Comparison of ENCODE assay signal across 9 mouse cellular contexts in the genomic region with DNA sequence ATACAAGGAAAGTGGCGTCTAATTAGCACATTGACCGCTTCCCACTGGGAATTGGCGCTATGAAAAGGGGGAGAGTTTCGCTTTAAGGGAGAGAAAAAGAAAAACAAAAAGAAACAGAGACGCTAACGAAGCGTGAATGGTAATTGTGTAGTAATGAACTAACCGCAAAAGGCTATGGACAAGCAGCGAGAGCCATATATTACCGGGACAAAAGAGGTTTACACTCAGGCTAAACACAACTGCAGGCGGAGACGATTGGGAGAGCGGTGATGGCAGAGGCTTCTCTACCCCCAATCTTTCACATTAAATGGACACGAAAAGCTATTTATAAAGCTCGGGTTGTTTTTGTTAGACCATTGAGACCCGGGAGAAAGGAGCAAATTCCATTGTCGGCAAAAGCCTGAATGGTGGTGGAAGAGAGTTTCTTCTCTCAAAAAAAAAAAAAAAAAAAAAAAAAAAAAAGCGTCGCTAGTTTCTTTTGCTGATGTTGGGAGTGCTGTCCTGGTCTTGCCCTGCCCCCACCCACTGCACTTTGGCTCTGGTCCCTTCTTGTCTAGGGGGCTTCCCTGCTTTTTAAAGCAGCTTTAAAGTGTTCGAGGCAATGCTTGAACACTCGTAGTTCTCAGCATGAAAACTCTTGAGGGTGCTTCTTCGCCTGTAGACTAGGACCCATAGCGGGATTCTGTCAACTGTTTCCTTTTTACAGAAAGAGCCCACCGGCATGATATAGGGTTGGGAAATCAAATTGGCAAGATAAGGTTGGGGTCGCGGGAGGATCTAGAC. TPM values are rescaled to one million over a fixed set of nuclear protein-coding genes. Genes with fewer than 3 reads are reported as not detected.
A peak's percentile ranks its signal among the peaks of the same experiment; 100 is the strongest.
DNase-seq lines count a peak whose midpoint lies in the region; ATAC-seq and TF ChIP-seq lines count a peak whose summit lies in the region.
"Had no signal": no experiment of that assay in that cellular context is flagged by ENCODE, and none has a peak within 500 bp of the region (broad histone marks: within the 10 kb centered on the region; RNA-seq: fewer than 3 reads in every experiment).

No protein-coding gene starts in this region.

- H3K4me2 ChIP-seq in limb, embryonic 14.5 days (replicated peaks; ENCODE audit: low read depth, low read length, severe bottlenecking) = peak overlapping the region; percentile 48; the same call in 1 of the 2 replicates

- H3K9me3 ChIP-seq in forebrain, embryonic 10.5 days = no peaks in the 10 kb centered on the region
- no peaks in the 10 kb centered on the region for H3K9me3 ChIP-seq in limb, embryonic 14.5 days (ENCODE audit: control insufficient read depth, low read length)

- DNase-seq in lung, adult 2 months = no peak
- no peak for DNase-seq in lung, postnatal 14 days
- DNase-seq in forebrain, embryonic 10.5 days (ENCODE audit: extremely low spot score, low spot score) = peak; percentile 58
- DNase-seq in limb, embryonic 14.5 days (ENCODE audit: low spot score) = no peak
- DNase-seq in retina, postnatal 1 day = peak; percentile 79
- no peak for DNase-seq in urinary bladder, adult 18-20 months (ENCODE audit: low spot score in 2 of 2)
- no peak for DNase-seq in cerebellum, postnatal 36 days

- H3K27me3 ChIP-seq in forebrain, embryonic 10.5 days (ENCODE audit: poor library complexity, severe bottlenecking) = peaks cover 100% of the 10 kb centered on the region
- peaks cover 93% of the 10 kb centered on the region for H3K27me3 ChIP-seq in limb, embryonic 14.5 days (ENCODE audit: control insufficient read depth, insufficient read depth, low read length)

- no peak for ATAC-seq in limb, embryonic 14.5 days (ENCODE audit: low FRiP score, low read depth)
- no peak for ATAC-seq in monocyte, adult 5-6 weeks (replicated peaks; ENCODE audit: insufficient number of reproducible peaks, low FRiP score, low TSS enrichment, poor library complexity, severe bottlenecking)

- H3K4me3 ChIP-seq in lung, adult 2 months (replicated peaks; ENCODE audit: extremely low read depth, low read depth, low read length) = peak overlapping the region; percentile 3
- H3K4me3 ChIP-seq in forebrain, embryonic 10.5 days = peak overlapping the region; percentile 48
- H3K4me3 ChIP-seq in limb, embryonic 14.5 days (replicated peaks; ENCODE audit: low read length) = peak overlapping the region; percentile 34

- peaks cover 11% of the 10 kb centered on the region for H3K4me1 ChIP-seq in lung, adult 2 months (ENCODE audit: control insufficient read depth, insufficient read depth, low read length)
- H3K4me1 ChIP-seq in forebrain, embryonic 10.5 days = peaks cover 77% of the 10 kb centered on the region
- 0 out of 2 replicates have a peak, but pooled peaks cover 9% of the 10 kb centered on the region for H3K4me1 ChIP-seq in limb, embryonic 14.5 days (ENCODE audit: control insufficient read depth, insufficient read depth, low read length)

- H3K27ac ChIP-seq in forebrain, embryonic 10.5 days = peak overlapping the region; percentile 79; the same call in 1 of the 2 replicates
- no peak overlapping the region for H3K27ac ChIP-seq in limb, embryonic 14.5 days (replicated peaks; ENCODE audit: low read depth, low read length)

- no peak for TF ChIP-seq CTCF in lung, adult 2 months (IDR thresholded peaks at IDR 0.05; ENCODE audit: insufficient read depth, low read length)

- TF ChIP-seq POLR2A in lung, adult 2 months (IDR thresholded peaks at IDR 0.05; ENCODE audit: borderline replicate concordance, extremely low read depth, low read depth, low read length) = no peak
- no peak for TF ChIP-seq POLR2A in limb, embryonic 14.5 days (IDR thresholded peaks at IDR 0.05; ENCODE audit: borderline replicate concordance, extremely low read depth, insufficient read depth, insufficient read length)

- H3K36me3 ChIP-seq in forebrain, embryonic 10.5 days (replicated peaks) = no peaks in the 10 kb centered on the region
- H3K36me3 ChIP-seq in limb, embryonic 14.5 days (ENCODE audit: control insufficient read depth, insufficient read depth, low read length) = no peaks in the 10 kb centered on the region

- H3K9ac ChIP-seq in limb, embryonic 14.5 days (ENCODE audit: low read depth, low read length, severe bottlenecking) = no peak overlapping the region

- WGBS in lung, adult 2 months = 2% methylated on average over 26 of the region's 26 CpGs
- WGBS in forebrain, embryonic 10.5 days = under 1% methylated on average over 26 of the region's 26 CpGs
- under 1% methylated on average over 26 of the region's 26 CpGs for WGBS in limb, embryonic 14.5 days

RNA-seq across cellular contexts. Expression of gene Dbx1, which starts 2.2 kb away (rescaled TPM):
- polyA plus RNA-seq in lung, adult 2 months (2012; rRNA removed) = not detected in 2 replicates
- 14.1 and 15.2 TPM in 2 replicates for polyA plus RNA-seq in forebrain, embryonic 10.5 days (2016; fragmentation: Nextera tagmentation; extraction: Ambion mirVana)
- polyA plus RNA-seq in limb, embryonic 14.5 days (2012; rRNA removed) = 3.4 and 4.0 TPM in 2 replicates
- polyA plus RNA-seq in limb, embryonic 14.5 days (2014; fragmentation: Nextera tagmentation; extraction: Ambion mirVana) = 2.2 and 4.3 TPM in 2 replicates
- not detected in 3 replicates for total RNA-seq in monocyte, adult 5-6 weeks (2017)
- total RNA-seq: granulocyte monocyte progenitor cell, adult 5-6 weeks had no signal

Comparison
In these comparisons a context has a peak if more than half of its experiments do, and no peak if none do; other contexts are left out.
1. DNase-seq: peak in forebrain, embryonic 10.5 days (single experiment) and retina, postnatal 1 day (single experiment); none in lung, adult 2 months (single experiment), lung, postnatal 14 days (single experiment), limb, embryonic 14.5 days (single experiment), urinary bladder, adult 18-20 months (0 of 2) and cerebellum, postnatal 36 days (0 of 2).
2. Peak in every context shown above with its lines, with median percentiles within 50 percentile points of each other: H3K4me3 ChIP-seq.